Mouse (Mus musculus): ENCODE measurements at regions not wholly inside any gene's neighbourhood (a gene's known extent, or its start where the extent isn't known, plus 50 kb on each side); places are given as distances from the start of the nearest gene placed in this dataset.

- ATAC-seq (ENCODE audit: extremely low read depth, insufficient number of reproducible peaks, low FRiP score, poor library complexity, severe bottlenecking) (no peak; the same call in 1 of the 2 replicates), DNase-seq (ENCODE audit: low spot score) (no peak)
- Histone ChIP-seq H3K9me3 (replicated peaks) (no peaks in the 10 kb centered on the region), H3K27me3 (ENCODE audit: insufficient read depth, low read length) (no peaks in the 10 kb centered on the region), H3K4me1 (ENCODE audit: insufficient read depth, low read depth, low read length) (peaks cover 62% of the 10 kb centered on the region), H3K36me3 (replicated peaks) (no peaks in the 10 kb centered on the region), H3K4me3 (ENCODE audit: low read depth, low read length) (no peak overlapping the region)
- no peak for TF ChIP-seq GATA1 (IDR thresholded peaks at IDR 0.05; ENCODE audit: borderline replicate concordance, low read length)
- peak; percentile 45; the same call in 1 of the 2 replicates for TF ChIP-seq CTCF (IDR thresholded peaks at IDR 0.05; ENCODE audit: low read depth, low read length)
Observed at GRCm38 (mm10) chr14:46564998-46565397, 174.5 kb upstream of the Bmp4 start.

- Histone ChIP-seq H3K36me3 (replicated peaks) (no peaks in the 10 kb centered on the region), H3K4me3 (ENCODE audit: low read depth, low read length) (no peak overlapping the region), H3K27me3 (ENCODE audit: insufficient read depth, low read length) (no peaks in the 10 kb centered on the region; the same call in 1 of the 2 replicates), H3K9me3 (replicated peaks) (no peaks in the 10 kb centered on the region), H3K4me1 (ENCODE audit: insufficient read depth, low read depth, low read length) (peaks cover 55% of the 10 kb centered on the region)
- ATAC-seq (ENCODE audit: extremely low read depth, insufficient number of reproducible peaks, low FRiP score, poor library complexity, severe bottlenecking) = peak; percentile 54
- peak; percentile 17 for DNase-seq (ENCODE audit: low spot score)
- TF ChIP-seq POLR2AphosphoS5 (IDR thresholded peaks at IDR 0.05; ENCODE audit: insufficient replicate concordance, low read depth, low read length) (no peak), CTCF (IDR thresholded peaks at IDR 0.05; ENCODE audit: low read depth, low read length) (no peak), TAL1 (conservative IDR thresholded peaks at IDR 0.05; ENCODE audit: low read depth, low read length) (no peak), GATA1 (IDR thresholded peaks at IDR 0.05; ENCODE audit: borderline replicate concordance, low read length) (no peak), GATA2 (IDR thresholded peaks at IDR 0.05; ENCODE audit: borderline replicate concordance, low read depth, low read length) (no peak)
Observed at GRCm38 (mm10) chr14:46562016-46562415, 171.5 kb upstream of the Bmp4 start.

GRCm38 (mm10) chr14:46553239-46553638, 162.8 kb upstream of the Bmp4 start:
- ATAC-seq (ENCODE audit: extremely low read depth, insufficient number of reproducible peaks, low FRiP score, poor library complexity, severe bottlenecking) (no peak), DNase-seq (ENCODE audit: low spot score) (no peak)
- Histone ChIP-seq H3K9me3 (replicated peaks) (no peaks in the 10 kb centered on the region), H3K4me1 (ENCODE audit: insufficient read depth, low read depth, low read length) (peaks cover 8% of the 10 kb centered on the region; the same call in 1 of the 2 replicates), H3K27me3 (ENCODE audit: insufficient read depth, low read length) (peaks cover 7% of the 10 kb centered on the region), H3K36me3 (replicated peaks) (no peaks in the 10 kb centered on the region), H3K4me3 (ENCODE audit: low read depth, low read length) (no peak overlapping the region)
- TF ChIP-seq GATA2 (IDR thresholded peaks at IDR 0.05; ENCODE audit: borderline replicate concordance, low read depth, low read length) = no peak
- TF ChIP-seq CTCF (IDR thresholded peaks at IDR 0.05; ENCODE audit: low read depth, low read length) = no peak
- TF ChIP-seq GATA1 (IDR thresholded peaks at IDR 0.05; ENCODE audit: borderline replicate concordance, low read length) = no peak
- TF ChIP-seq POLR2AphosphoS5 (IDR thresholded peaks at IDR 0.05; ENCODE audit: insufficient replicate concordance, low read depth, low read length) = no peak
- no peak for TF ChIP-seq TAL1 (conservative IDR thresholded peaks at IDR 0.05; ENCODE audit: low read depth, low read length)

- DNase-seq (ENCODE audit: low spot score) = no peak
- H3K4me3 ChIP-seq (ENCODE audit: low read depth, low read length) = no peak overlapping the region
- no peaks in the 10 kb centered on the region for H3K9me3 ChIP-seq (replicated peaks)
- no peak for ATAC-seq (ENCODE audit: extremely low read depth, insufficient number of reproducible peaks, low FRiP score, poor library complexity, severe bottlenecking)
- H3K27me3 ChIP-seq (ENCODE audit: insufficient read depth, low read length) = no peaks in the 10 kb centered on the region
- peaks cover 5% of the 10 kb centered on the region; the same call in 1 of the 2 replicates for H3K4me1 ChIP-seq (ENCODE audit: insufficient read depth, low read depth, low read length)
- H3K36me3 ChIP-seq (replicated peaks) = no peaks in the 10 kb centered on the region
- TF ChIP-seq GATA2 (IDR thresholded peaks at IDR 0.05; ENCODE audit: borderline replicate concordance, low read depth, low read length) (no peak), POLR2AphosphoS5 (IDR thresholded peaks at IDR 0.05; ENCODE audit: insufficient replicate concordance, low read depth, low read length) (no peak), GATA1 (IDR thresholded peaks at IDR 0.05; ENCODE audit: borderline replicate concordance, low read length) (no peak), CTCF (IDR thresholded peaks at IDR 0.05; ENCODE audit: low read depth, low read length) (no peak), TAL1 (conservative IDR thresholded peaks at IDR 0.05; ENCODE audit: low read depth, low read length) (no peak)
Observed at GRCm38 (mm10) chr14:46546146-46546545, 155.7 kb upstream of the Bmp4 start.

GRCm38 (mm10) chr14:46539466-46540187, 149.2 kb upstream of the Bmp4 start:
- no peak for TF ChIP-seq CTCF (IDR thresholded peaks at IDR 0.05; ENCODE audit: low read depth, low read length)
- TF ChIP-seq POLR2AphosphoS5 (IDR thresholded peaks at IDR 0.05; ENCODE audit: insufficient replicate concordance, low read depth, low read length) = no peak
- no peak for TF ChIP-seq GATA1 (IDR thresholded peaks at IDR 0.05; ENCODE audit: borderline replicate concordance, low read length)
- TF ChIP-seq GATA2 (IDR thresholded peaks at IDR 0.05; ENCODE audit: borderline replicate concordance, low read depth, low read length) = no peak
- peak; percentile 79 for TF ChIP-seq TAL1 (conservative IDR thresholded peaks at IDR 0.05; ENCODE audit: low read depth, low read length)
- DNase-seq (ENCODE audit: low spot score) (peak; percentile 21), ATAC-seq (ENCODE audit: extremely low read depth, insufficient number of reproducible peaks, low FRiP score, poor library complexity, severe bottlenecking) (peak; percentile 77)
- Histone ChIP-seq H3K27me3 (ENCODE audit: insufficient read depth, low read length) (no peaks in the 10 kb centered on the region), H3K9me3 (replicated peaks) (no peaks in the 10 kb centered on the region; the same call in 1 of the 2 replicates), H3K36me3 (replicated peaks) (no peaks in the 10 kb centered on the region), H3K4me3 (ENCODE audit: low read depth, low read length) (no peak overlapping the region), H3K4me1 (ENCODE audit: insufficient read depth, low read depth, low read length) (peaks cover 46% of the 10 kb centered on the region)

- no peak overlapping the region; the same call in 1 of the 2 replicates for H3K4me3 ChIP-seq (ENCODE audit: low read depth, low read length)
Observed at GRCm38 (mm10) chr14:46536002-46536762, 145.7 kb upstream of the Bmp4 start.

More at GRCm38 (mm10) chr14:46536002-46536762, 145.7 kb upstream of the Bmp4 start:
- ATAC-seq (ENCODE audit: extremely low read depth, insufficient number of reproducible peaks, low FRiP score, poor library complexity, severe bottlenecking) (no peak), DNase-seq (ENCODE audit: low spot score) (peak; percentile 5)
- H3K9me3 ChIP-seq (replicated peaks) = no peaks in the 10 kb centered on the region; the same call in 1 of the 2 replicates
- no peaks in the 10 kb centered on the region for H3K36me3 ChIP-seq (replicated peaks)
- no peaks in the 10 kb centered on the region for H3K27me3 ChIP-seq (ENCODE audit: insufficient read depth, low read length)
- peaks cover 49% of the 10 kb centered on the region for H3K4me1 ChIP-seq (ENCODE audit: insufficient read depth, low read depth, low read length)
- 0 out of 2 replicates have a peak, but pooled peaks have one; percentile 34 for TF ChIP-seq TAL1 (conservative IDR thresholded peaks at IDR 0.05; ENCODE audit: low read depth, low read length)
- TF ChIP-seq GATA1 (IDR thresholded peaks at IDR 0.05; ENCODE audit: borderline replicate concordance, low read length) = no peak
- TF ChIP-seq CTCF (IDR thresholded peaks at IDR 0.05; ENCODE audit: low read depth, low read length) = no peak
- no peak for TF ChIP-seq GATA2 (IDR thresholded peaks at IDR 0.05; ENCODE audit: borderline replicate concordance, low read depth, low read length)

Data from G1E (cell line).